Mouse (Mus musculus): Measurements from ENCODE around the gene Gng5.

Gng5 gene

GRCm38 (mm10) chr3:146540521-146541273 is 41.1 kb downstream of the Gng5 start:
- no peak for DNase-seq (ENCODE audit: low spot score in 2 of 2)

GRCm38 (mm10) chr3:146543632-146544031 is 44.0 kb downstream of the Gng5 start:
- no peak for DNase-seq (ENCODE audit: low spot score in 2 of 2)

GRCm38 (mm10) chr3:146554816-146555215 is 55.2 kb downstream of the Gng5 start:
- DNase-seq (ENCODE audit: low spot score in 2 of 2) = no peak

Measured in urinary bladder, postnatal 4 days (tissue).